Mouse (Mus musculus): ENCODE results near the gene Prss12. TPM values are rescaled to one million over a fixed set of nuclear protein-coding genes. Genes with fewer than 3 reads are reported as not detected.
A peak's percentile ranks its signal among the peaks of the same experiment; 100 is the strongest.
"Not testable (repeated sequence)": the region's sequence is repeated elsewhere in the genome, so short reads cannot be mapped to it uniquely, and the experiment has no call there.

The Prss12 gene
- polyA plus RNA-seq, 1 experiment from 2014 or later = 3.1 TPM

DNA sequence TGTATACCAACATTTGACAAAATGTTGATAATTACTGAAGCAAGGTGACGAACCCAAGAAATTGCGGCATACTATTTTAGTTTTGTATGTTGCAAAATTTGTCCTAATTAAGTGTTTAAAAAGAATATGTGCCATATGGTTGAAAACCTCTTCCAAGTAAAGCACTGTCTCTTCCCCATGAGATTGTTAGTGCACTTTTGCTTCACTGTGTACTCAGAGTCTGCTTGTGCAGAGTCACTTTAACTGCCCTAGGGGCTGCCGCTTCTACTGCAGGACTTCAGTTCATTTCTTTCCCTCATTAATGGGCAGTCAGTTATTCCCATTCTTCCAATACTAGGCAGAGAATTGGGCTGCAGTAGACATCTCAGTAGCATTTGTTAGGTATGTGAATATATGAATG, 46.5 kb downstream of the Prss12 start:
- no peak overlapping the region for H3K27ac ChIP-seq (replicated peaks)
- H3K27me3 ChIP-seq (ENCODE audit: control insufficient read depth, insufficient read depth, low read length) = no peaks in the 10 kb centered on the region
- no peak overlapping the region for H3K4me3 ChIP-seq (ENCODE audit: low read depth, low read length)
- H3K4me1 ChIP-seq (replicated peaks; ENCODE audit: control insufficient read depth, insufficient read depth) = no peaks in the 10 kb centered on the region
- no peak overlapping the region for H3K4me2 ChIP-seq (replicated peaks; ENCODE audit: low read depth)
- DNase-seq (ENCODE audit: low spot score) (no peak), ATAC-seq (ENCODE audit: low FRiP score, low TSS enrichment) (no peak)
- no peaks in the 10 kb centered on the region for H3K9me3 ChIP-seq (ENCODE audit: control insufficient read depth, low read length)
- TF ChIP-seq CTCF (IDR thresholded peaks at IDR 0.05; ENCODE audit: low read depth) (no peak), EP300 (optimal IDR thresholded peaks at IDR 0.05) (no peak)
- H3K9ac ChIP-seq (ENCODE audit: low read length) = no peak overlapping the region
- no peaks in the 10 kb centered on the region for H3K36me3 ChIP-seq (ENCODE audit: control insufficient read depth, insufficient read depth, low read length)
- WGBS = 86% methylated on average over 3 of the region's 3 CpGs

DNA sequence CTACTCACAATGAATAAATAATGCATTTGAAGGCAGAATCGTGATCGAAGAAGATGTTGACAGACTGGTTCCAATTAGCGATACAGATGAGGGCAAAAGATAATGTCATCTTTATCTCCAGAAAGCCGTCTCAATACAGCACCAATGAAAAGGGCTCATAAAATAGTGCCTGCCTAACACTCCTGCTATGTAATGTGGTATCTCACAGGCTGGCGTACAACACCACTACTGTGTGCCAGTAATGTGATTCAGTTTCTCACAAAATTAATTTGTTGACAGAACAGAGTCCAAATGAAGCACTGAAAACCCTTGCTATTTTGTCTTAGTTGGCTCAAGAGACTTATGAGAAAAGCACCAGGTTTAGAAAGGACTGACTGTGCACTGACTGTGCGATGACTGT, 48.4 kb downstream of the Prss12 start:
- ATAC-seq (ENCODE audit: low FRiP score, low TSS enrichment) = no peak
- no peaks in the 10 kb centered on the region for H3K9me3 ChIP-seq (ENCODE audit: control insufficient read depth, low read length)
- no peak for DNase-seq (ENCODE audit: low spot score)
- no peak overlapping the region for H3K4me2 ChIP-seq (replicated peaks; ENCODE audit: low read depth)
- no peak overlapping the region for H3K4me3 ChIP-seq (ENCODE audit: low read depth, low read length)
- 73% methylated on average over 6 of the region's 6 CpGs for WGBS
- TF ChIP-seq CTCF (IDR thresholded peaks at IDR 0.05; ENCODE audit: low read depth) = no peak
- TF ChIP-seq EP300 (optimal IDR thresholded peaks at IDR 0.05) = no peak
- no peak overlapping the region for H3K9ac ChIP-seq (ENCODE audit: low read length)
- no peaks in the 10 kb centered on the region for H3K36me3 ChIP-seq (ENCODE audit: control insufficient read depth, insufficient read depth, low read length)
- H3K4me1 ChIP-seq (replicated peaks; ENCODE audit: control insufficient read depth, insufficient read depth) = no peaks in the 10 kb centered on the region
- no peak overlapping the region for H3K27ac ChIP-seq (replicated peaks)
- no peaks in the 10 kb centered on the region for H3K27me3 ChIP-seq (ENCODE audit: control insufficient read depth, insufficient read depth, low read length)

GRCm38 (mm10) chr3:123498787-123499186, 52.1 kb downstream of the Prss12 start:
- no peaks in the 10 kb centered on the region for H3K4me1 ChIP-seq (replicated peaks; ENCODE audit: control insufficient read depth, insufficient read depth)
- no peak overlapping the region for H3K4me3 ChIP-seq (ENCODE audit: low read depth, low read length)

DNA sequence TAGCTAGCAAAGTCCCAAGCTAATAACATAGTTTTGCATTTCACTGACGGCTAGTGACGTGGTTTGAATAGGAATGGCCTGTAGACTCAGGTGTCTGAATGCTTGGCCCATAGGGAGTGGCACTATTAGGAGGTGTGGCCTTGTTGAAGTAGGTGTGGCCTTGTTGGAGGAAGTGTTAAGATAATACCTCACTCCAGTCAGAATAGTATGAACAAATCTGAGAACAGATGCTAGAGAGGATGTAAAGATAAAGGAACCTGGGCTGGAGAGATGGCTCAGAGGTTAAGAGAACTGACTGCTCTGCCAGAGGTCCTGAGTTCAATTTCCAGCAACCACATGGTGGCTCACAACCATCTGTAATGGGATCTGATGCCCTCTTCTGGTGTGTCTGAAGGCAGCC, 55.1 kb downstream of the Prss12 start:
- 78% methylated on average over 2 of the region's 2 CpGs for WGBS
- ATAC-seq (ENCODE audit: low FRiP score, low TSS enrichment) = peak; percentile 67; the same call in 1 of the 2 replicates
- DNase-seq (ENCODE audit: low spot score); H3K4me2 ChIP-seq (replicated peaks; ENCODE audit: low read depth); H3K27me3 ChIP-seq (ENCODE audit: control insufficient read depth, insufficient read depth, low read length); H3K4me1 ChIP-seq (replicated peaks; ENCODE audit: control insufficient read depth, insufficient read depth); H3K4me3 ChIP-seq (ENCODE audit: low read depth, low read length); H3K27ac ChIP-seq (replicated peaks); H3K9me3 ChIP-seq (ENCODE audit: control insufficient read depth, low read length); H3K9ac ChIP-seq (ENCODE audit: low read length); H3K36me3 ChIP-seq (ENCODE audit: control insufficient read depth, insufficient read depth, low read length): not testable (repeated sequence)

More at GRCm38 (mm10) chr3:123498787-123499186, 52.1 kb downstream of the Prss12 start:
- DNase-seq (ENCODE audit: low spot score) = no peak
- Histone ChIP-seq H3K27me3 (ENCODE audit: control insufficient read depth, insufficient read depth, low read length) (no peaks in the 10 kb centered on the region), H3K9ac (ENCODE audit: low read length) (no peak overlapping the region), H3K4me2 (replicated peaks; ENCODE audit: low read depth) (no peak overlapping the region), H3K36me3 (ENCODE audit: control insufficient read depth, insufficient read depth, low read length) (no peaks in the 10 kb centered on the region), H3K27ac (replicated peaks) (no peak overlapping the region), H3K9me3 (ENCODE audit: control insufficient read depth, low read length) (no peaks in the 10 kb centered on the region)
- WGBS = 64% methylated on average over 5 of the region's 5 CpGs
- TF ChIP-seq CTCF (IDR thresholded peaks at IDR 0.05; ENCODE audit: low read depth) (no peak), EP300 (optimal IDR thresholded peaks at IDR 0.05) (no peak)
- no peak for ATAC-seq (ENCODE audit: low FRiP score, low TSS enrichment)

GRCm38 (mm10) chr3:123503943-123504342, 57.2 kb downstream of the Prss12 start:
- Histone ChIP-seq H3K9me3 (ENCODE audit: control insufficient read depth, low read length) (no peaks in the 10 kb centered on the region), H3K4me3 (ENCODE audit: low read depth, low read length) (no peak overlapping the region), H3K4me1 (replicated peaks; ENCODE audit: control insufficient read depth, insufficient read depth) (no peaks in the 10 kb centered on the region; the same call in 1 of the 2 replicates), H3K27ac (replicated peaks) (no peak overlapping the region), H3K36me3 (ENCODE audit: control insufficient read depth, insufficient read depth, low read length) (0 out of 2 replicates have a peak, but pooled peaks cover 2% of the 10 kb centered on the region), H3K27me3 (ENCODE audit: control insufficient read depth, insufficient read depth, low read length) (no peaks in the 10 kb centered on the region), H3K4me2 (replicated peaks; ENCODE audit: low read depth) (no peak overlapping the region), H3K9ac (ENCODE audit: low read length) (no peak overlapping the region)
- 60% methylated on average over 6 of the region's 6 CpGs for WGBS
- DNase-seq (ENCODE audit: low spot score) (no peak), ATAC-seq (ENCODE audit: low FRiP score, low TSS enrichment) (no peak)
- no peak for TF ChIP-seq EP300 (optimal IDR thresholded peaks at IDR 0.05)
- no peak for TF ChIP-seq CTCF (IDR thresholded peaks at IDR 0.05; ENCODE audit: low read depth)

- no peak for DNase-seq (ENCODE audit: low spot score)
- H3K4me2 ChIP-seq (replicated peaks; ENCODE audit: low read depth) = no peak overlapping the region
- no peaks in the 10 kb centered on the region for H3K27me3 ChIP-seq (ENCODE audit: control insufficient read depth, insufficient read depth, low read length)
- H3K4me1 ChIP-seq (replicated peaks; ENCODE audit: control insufficient read depth, insufficient read depth) = no peaks in the 10 kb centered on the region; the same call in 1 of the 2 replicates
- H3K4me3 ChIP-seq (ENCODE audit: low read depth, low read length) = no peak overlapping the region
- H3K27ac ChIP-seq (replicated peaks) = no peak overlapping the region
- no peak for ATAC-seq (ENCODE audit: low FRiP score, low TSS enrichment)
- H3K36me3 ChIP-seq (ENCODE audit: control insufficient read depth, insufficient read depth, low read length) = 0 out of 2 replicates have a peak, but pooled peaks cover 2% of the 10 kb centered on the region
- H3K9ac ChIP-seq (ENCODE audit: low read length) = no peak overlapping the region
- TF ChIP-seq EP300 (optimal IDR thresholded peaks at IDR 0.05) (no peak), CTCF (IDR thresholded peaks at IDR 0.05; ENCODE audit: low read depth) (no peak)
- WGBS = 83% methylated on average over 7 of the region's 7 CpGs
- H3K9me3 ChIP-seq (ENCODE audit: control insufficient read depth, low read length) = no peaks in the 10 kb centered on the region
Measured at GRCm38 (mm10) chr3:123504783-123505182, 58.1 kb downstream of the Prss12 start.
